Mouse (Mus musculus): ENCODE measurements around the gene Myom1. TPM values are rescaled to one million over a fixed set of nuclear protein-coding genes. Genes with fewer than 3 reads are reported as not detected.
A peak's percentile ranks its signal among the peaks of the same experiment; 100 is the strongest.

Gene Myom1
- polyA plus RNA-seq, 1 experiment from 2014 or later: 4.7 TPM

GRCm38 (mm10) chr17:71145248-71145961, 143.0 kb downstream of the Myom1 start:
- Histone ChIP-seq H3K36me3 (ENCODE audit: control insufficient read depth, insufficient read depth, low read length) (no peaks in the 10 kb centered on the region), H3K4me1 (ENCODE audit: control insufficient read depth, insufficient read depth, low read length) (no peaks in the 10 kb centered on the region), H3K4me3 (ENCODE audit: low read depth, low read length) (no peak overlapping the region), H3K9me3 (ENCODE audit: control insufficient read depth, low read length) (no peaks in the 10 kb centered on the region), H3K9ac (ENCODE audit: low read length) (no peak overlapping the region), H3K27ac (ENCODE audit: low read depth, low read length) (no peak overlapping the region), H3K4me2 (ENCODE audit: low read depth) (no peak overlapping the region), H3K27me3 (ENCODE audit: control insufficient read depth, insufficient read depth, low read length) (no peaks in the 10 kb centered on the region)
- no peak for DNase-seq (ENCODE audit: low spot score)
- ATAC-seq (ENCODE audit: insufficient read depth, low FRiP score, low TSS enrichment): no peak
- 95% methylated on average over 1 of the region's 1 CpGs for WGBS

GRCm38 (mm10) chr17:71153356-71153755, 150.9 kb downstream of the Myom1 start:
- ATAC-seq (ENCODE audit: insufficient read depth, low FRiP score, low TSS enrichment) (no peak), DNase-seq (ENCODE audit: low spot score) (no peak)
- no peaks in the 10 kb centered on the region for H3K36me3 ChIP-seq (ENCODE audit: control insufficient read depth, insufficient read depth, low read length)
- no peaks in the 10 kb centered on the region for H3K27me3 ChIP-seq (ENCODE audit: control insufficient read depth, insufficient read depth, low read length)
- H3K9me3 ChIP-seq (ENCODE audit: control insufficient read depth, low read length): no peaks in the 10 kb centered on the region
- no peaks in the 10 kb centered on the region for H3K4me1 ChIP-seq (ENCODE audit: control insufficient read depth, insufficient read depth, low read length)
- WGBS: 44% methylated on average over 4 of the region's 4 CpGs
- H3K9ac ChIP-seq (ENCODE audit: low read length): no peak overlapping the region
- no peak overlapping the region for H3K27ac ChIP-seq (ENCODE audit: low read depth, low read length)
- H3K4me2 ChIP-seq (ENCODE audit: low read depth): no peak overlapping the region
- H3K4me3 ChIP-seq (ENCODE audit: low read depth, low read length): no peak overlapping the region

- ATAC-seq (ENCODE audit: insufficient read depth, low FRiP score, low TSS enrichment) (no peak), DNase-seq (ENCODE audit: low spot score) (no peak)
- Histone ChIP-seq H3K4me1 (ENCODE audit: control insufficient read depth, insufficient read depth, low read length) (0 out of 2 replicates have a peak, but pooled peaks cover 2% of the 10 kb centered on the region), H3K4me2 (ENCODE audit: low read depth) (no peak overlapping the region), H3K9me3 (ENCODE audit: control insufficient read depth, low read length) (no peaks in the 10 kb centered on the region), H3K27me3 (ENCODE audit: control insufficient read depth, insufficient read depth, low read length) (no peaks in the 10 kb centered on the region), H3K4me3 (ENCODE audit: low read depth, low read length) (no peak overlapping the region), H3K27ac (ENCODE audit: low read depth, low read length) (no peak overlapping the region), H3K9ac (ENCODE audit: low read length) (no peak overlapping the region), H3K36me3 (ENCODE audit: control insufficient read depth, insufficient read depth, low read length) (no peaks in the 10 kb centered on the region)
- WGBS: 85% methylated on average over 1 of the region's 1 CpGs
Measured at GRCm38 (mm10) chr17:71155271-71155670, 152.8 kb downstream of the Myom1 start.

GRCm38 (mm10) chr17:71159152-71159567, 156.7 kb downstream of the Myom1 start:
- no peaks in the 10 kb centered on the region for H3K36me3 ChIP-seq (ENCODE audit: control insufficient read depth, insufficient read depth, low read length)
- H3K27me3 ChIP-seq (ENCODE audit: control insufficient read depth, insufficient read depth, low read length): no peaks in the 10 kb centered on the region
- H3K27ac ChIP-seq (ENCODE audit: low read depth, low read length): no peak overlapping the region
- no peak overlapping the region for H3K4me3 ChIP-seq (ENCODE audit: low read depth, low read length)
- no peaks in the 10 kb centered on the region for H3K9me3 ChIP-seq (ENCODE audit: control insufficient read depth, low read length)
- no peak overlapping the region for H3K9ac ChIP-seq (ENCODE audit: low read length)
- H3K4me1 ChIP-seq (ENCODE audit: control insufficient read depth, insufficient read depth, low read length): 0 out of 2 replicates have a peak, but pooled peaks cover 2% of the 10 kb centered on the region
- no peak for ATAC-seq (ENCODE audit: insufficient read depth, low FRiP score, low TSS enrichment)
- no peak overlapping the region for H3K4me2 ChIP-seq (ENCODE audit: low read depth)
- 30% methylated on average over 4 of the region's 4 CpGs for WGBS
- peak; percentile 39 for DNase-seq (ENCODE audit: low spot score)

- no peak for DNase-seq (ENCODE audit: low spot score)
- 64% methylated on average over 8 of the region's 8 CpGs for WGBS
- Histone ChIP-seq H3K4me1 (ENCODE audit: control insufficient read depth, insufficient read depth, low read length) (0 out of 2 replicates have a peak, but pooled peaks cover 2% of the 10 kb centered on the region), H3K9me3 (ENCODE audit: control insufficient read depth, low read length) (no peaks in the 10 kb centered on the region), H3K4me3 (ENCODE audit: low read depth, low read length) (no peak overlapping the region), H3K36me3 (ENCODE audit: control insufficient read depth, insufficient read depth, low read length) (no peaks in the 10 kb centered on the region), H3K27me3 (ENCODE audit: control insufficient read depth, insufficient read depth, low read length) (no peaks in the 10 kb centered on the region), H3K9ac (ENCODE audit: low read length) (no peak overlapping the region), H3K4me2 (ENCODE audit: low read depth) (no peak overlapping the region), H3K27ac (ENCODE audit: low read depth, low read length) (0 out of 2 replicates have a peak overlapping the region, but pooled peaks have one; percentile 17)
- ATAC-seq (ENCODE audit: insufficient read depth, low FRiP score, low TSS enrichment): no peak
Measured at GRCm38 (mm10) chr17:71159720-71160119, 157.3 kb downstream of the Myom1 start.

GRCm38 (mm10) chr17:71160244-71160995, 158.0 kb downstream of the Myom1 start:
- Histone ChIP-seq H3K4me3 (ENCODE audit: low read depth, low read length) (no peak overlapping the region), H3K9me3 (ENCODE audit: control insufficient read depth, low read length) (no peaks in the 10 kb centered on the region), H3K4me2 (ENCODE audit: low read depth) (no peak overlapping the region), H3K27ac (ENCODE audit: low read depth, low read length) (no peak overlapping the region), H3K36me3 (ENCODE audit: control insufficient read depth, insufficient read depth, low read length) (no peaks in the 10 kb centered on the region), H3K4me1 (ENCODE audit: control insufficient read depth, insufficient read depth, low read length) (0 out of 2 replicates have a peak, but pooled peaks cover 2% of the 10 kb centered on the region), H3K9ac (ENCODE audit: low read length) (no peak overlapping the region), H3K27me3 (ENCODE audit: control insufficient read depth, insufficient read depth, low read length) (no peaks in the 10 kb centered on the region)
- 94% methylated on average over 8 of the region's 8 CpGs for WGBS
- DNase-seq (ENCODE audit: low spot score): no peak
- ATAC-seq (ENCODE audit: insufficient read depth, low FRiP score, low TSS enrichment): no peak

- WGBS: 81% methylated on average over 6 of the region's 6 CpGs
Measured at GRCm38 (mm10) chr17:71164991-71165390, 162.6 kb downstream of the Myom1 start.

GRCm38 (mm10) chr17:71168205-71168815, 165.9 kb downstream of the Myom1 start:
- ATAC-seq (ENCODE audit: insufficient read depth, low FRiP score, low TSS enrichment) (no peak), DNase-seq (ENCODE audit: low spot score) (no peak)
- WGBS: 85% methylated on average over 5 of the region's 5 CpGs
- no peak overlapping the region for H3K27ac ChIP-seq (ENCODE audit: low read depth, low read length)
- H3K9me3 ChIP-seq (ENCODE audit: control insufficient read depth, low read length): no peaks in the 10 kb centered on the region
- H3K27me3 ChIP-seq (ENCODE audit: control insufficient read depth, insufficient read depth, low read length): no peaks in the 10 kb centered on the region
- H3K4me2 ChIP-seq (ENCODE audit: low read depth): no peak overlapping the region
- no peak overlapping the region for H3K9ac ChIP-seq (ENCODE audit: low read length)
- H3K4me1 ChIP-seq (ENCODE audit: control insufficient read depth, insufficient read depth, low read length): no peaks in the 10 kb centered on the region
- no peaks in the 10 kb centered on the region for H3K36me3 ChIP-seq (ENCODE audit: control insufficient read depth, insufficient read depth, low read length)
- H3K4me3 ChIP-seq (ENCODE audit: low read depth, low read length): no peak overlapping the region

More at GRCm38 (mm10) chr17:71164991-71165390, 162.6 kb downstream of the Myom1 start:
- Histone ChIP-seq H3K27ac (ENCODE audit: low read depth, low read length) (no peak overlapping the region), H3K4me2 (ENCODE audit: low read depth) (no peak overlapping the region), H3K9ac (ENCODE audit: low read length) (no peak overlapping the region), H3K9me3 (ENCODE audit: control insufficient read depth, low read length) (no peaks in the 10 kb centered on the region), H3K27me3 (ENCODE audit: control insufficient read depth, insufficient read depth, low read length) (no peaks in the 10 kb centered on the region), H3K36me3 (ENCODE audit: control insufficient read depth, insufficient read depth, low read length) (no peaks in the 10 kb centered on the region), H3K4me3 (ENCODE audit: low read depth, low read length) (no peak overlapping the region), H3K4me1 (ENCODE audit: control insufficient read depth, insufficient read depth, low read length) (no peaks in the 10 kb centered on the region)
- ATAC-seq (ENCODE audit: insufficient read depth, low FRiP score, low TSS enrichment) (no peak), DNase-seq (ENCODE audit: low spot score) (no peak)
